Mouse (Mus musculus) liver, adult 10 weeks (tissue): ENCODE measurements around the gene Pagr1b. TPM values are rescaled to one million over a fixed set of nuclear protein-coding genes. Genes with fewer than 3 reads are reported as not detected.

ENCODE experiments used
- polyA plus RNA-seq: library from polyadenylated mRNA; stranded (reverse); fragments of 350-450 nt; fragmentation: Illumina TruSeq; extraction: RNeasy Lipid Tissue Mini Kit (QIAGEN cat#74804); gene quantifications from one replicate; pipeline ENCODE4 v1.2.3, GENCODE M21; 2014; ENCODE audit warnings: low read depth, low replicate concordance

Gene Pagr1b
- 1.3 TPM for polyA plus RNA-seq

DNA sequence TGATC is at the start of gene Pagr1b:
Gene Pagr1b (minus strand): TSS at position 4 of the 5 bp plus-strand sequence.

DNA sequence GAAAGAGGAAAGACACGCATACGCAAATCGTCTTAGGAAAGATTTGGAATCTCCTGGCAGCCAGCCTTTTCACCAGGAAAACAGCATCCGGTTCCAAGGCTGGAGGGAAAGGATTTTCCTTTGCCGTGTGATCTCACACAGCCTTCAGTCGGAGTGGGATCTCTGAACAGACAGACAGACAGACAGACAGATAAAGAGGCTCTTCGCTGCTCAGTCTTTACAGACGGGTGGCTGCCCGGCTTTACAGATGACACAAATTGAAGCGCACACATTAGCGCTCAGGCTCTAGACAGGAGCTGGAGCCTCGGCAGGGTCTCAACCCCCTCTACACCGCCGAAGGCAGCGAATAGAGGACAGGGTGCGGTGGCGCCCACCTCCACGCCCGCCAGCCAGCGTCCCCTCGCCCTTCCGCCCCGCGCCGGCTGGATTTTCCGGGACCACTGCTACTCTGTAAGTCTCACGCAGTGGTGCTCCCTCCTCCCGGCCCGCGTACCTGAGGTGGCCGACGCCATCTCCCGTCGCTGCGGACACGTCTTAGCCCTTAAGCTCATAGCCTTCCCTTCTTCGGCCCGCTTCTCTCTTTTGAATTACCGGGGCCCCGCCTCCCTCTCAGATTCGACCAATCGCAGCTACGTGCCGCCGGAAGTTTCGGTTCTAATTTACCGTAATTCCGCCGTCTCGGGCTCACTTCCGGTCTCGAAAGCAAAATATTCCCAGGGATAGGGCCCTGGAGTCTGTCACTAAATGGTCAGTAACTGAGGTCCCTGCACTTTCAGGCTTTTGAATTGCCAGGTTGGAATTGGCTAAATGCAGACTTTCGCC is 25.8 kb upstream of the Pagr1b start, which contains the start of gene Kif22:
Gene Kif22 (minus strand): TSS at position 621 of the 822 bp plus-strand sequence.

DNA sequence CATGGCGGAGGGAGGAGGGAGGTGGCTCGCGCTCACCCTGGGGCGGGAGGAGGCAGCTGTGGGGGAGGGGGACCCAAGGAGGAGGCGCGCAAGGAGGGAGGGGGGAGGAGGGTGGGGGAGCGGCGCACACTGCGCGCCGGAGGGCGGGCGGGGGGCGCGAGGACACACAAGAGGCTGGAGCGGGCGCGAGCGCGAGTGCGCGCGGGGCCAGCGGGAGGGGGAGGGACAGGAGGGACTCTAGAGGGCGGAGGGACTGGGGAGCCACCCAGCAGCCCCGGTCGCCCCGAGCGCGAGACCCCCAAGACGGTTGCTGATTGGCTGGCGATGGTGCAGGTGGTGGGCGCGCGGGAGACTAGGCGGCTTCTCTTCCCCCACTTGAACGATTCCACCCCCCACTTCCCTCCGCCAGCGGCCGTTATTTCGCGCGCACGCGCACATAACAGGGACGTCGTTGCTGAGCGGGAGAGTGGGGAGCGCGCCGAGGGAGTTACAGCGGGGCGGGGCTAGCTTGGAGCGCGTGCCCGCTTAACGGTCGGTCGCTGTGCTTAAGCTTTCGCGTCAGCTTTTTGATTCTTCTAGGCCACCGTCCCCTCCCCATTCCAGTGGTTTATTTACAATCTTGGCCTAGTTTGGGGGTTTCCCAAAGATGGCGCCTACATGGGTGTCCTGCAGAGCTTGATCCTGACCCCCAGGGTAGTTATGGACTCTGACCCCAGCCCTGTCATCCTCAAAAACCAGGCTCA is 10.9 kb upstream of the Pagr1b start, which contains the start of gene Maz:
Gene Maz (minus strand): TSS at position 54 of the 743 bp plus-strand sequence.

DNA sequence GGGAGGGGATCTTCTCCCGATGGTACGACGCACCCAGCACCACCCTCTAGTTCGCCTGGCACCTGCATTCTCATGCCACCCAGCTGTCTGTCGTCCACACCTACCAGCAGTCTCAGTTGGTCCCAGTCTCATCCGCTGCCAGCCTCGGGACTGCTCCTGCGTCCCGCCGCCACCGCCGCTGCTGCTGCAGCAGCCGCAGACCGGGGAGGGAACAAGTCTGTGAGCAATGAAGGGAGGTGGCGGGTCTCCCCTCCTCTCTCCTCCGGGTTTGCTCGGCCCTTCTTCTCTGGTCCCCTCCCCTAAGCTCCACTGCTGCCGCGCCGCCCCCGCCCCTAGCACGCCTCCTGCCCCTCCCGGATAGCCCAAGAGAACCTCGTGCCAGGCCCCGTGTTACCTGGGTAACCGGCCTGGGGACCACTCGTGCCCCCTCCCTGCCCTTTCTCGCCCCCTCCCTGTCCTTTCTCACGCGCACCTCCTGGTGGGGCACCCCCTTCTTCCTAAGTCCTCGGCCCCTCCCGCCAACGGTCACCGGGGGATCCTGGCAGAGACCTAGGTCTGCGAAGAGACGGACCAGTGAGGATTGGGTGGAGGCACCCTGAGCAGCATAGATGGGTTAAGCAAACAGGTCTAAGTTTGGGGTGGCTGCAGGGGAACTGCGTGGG is 4.7 kb upstream of the Pagr1b start, which contains the start of the genes Gm42742 and Prrt2:
Gene Gm42742 (minus strand): TSS at position 197 of the 662 bp plus-strand sequence.
Gene Prrt2 (minus strand): TSS at position 311 of the 662 bp plus-strand sequence.

DNA sequence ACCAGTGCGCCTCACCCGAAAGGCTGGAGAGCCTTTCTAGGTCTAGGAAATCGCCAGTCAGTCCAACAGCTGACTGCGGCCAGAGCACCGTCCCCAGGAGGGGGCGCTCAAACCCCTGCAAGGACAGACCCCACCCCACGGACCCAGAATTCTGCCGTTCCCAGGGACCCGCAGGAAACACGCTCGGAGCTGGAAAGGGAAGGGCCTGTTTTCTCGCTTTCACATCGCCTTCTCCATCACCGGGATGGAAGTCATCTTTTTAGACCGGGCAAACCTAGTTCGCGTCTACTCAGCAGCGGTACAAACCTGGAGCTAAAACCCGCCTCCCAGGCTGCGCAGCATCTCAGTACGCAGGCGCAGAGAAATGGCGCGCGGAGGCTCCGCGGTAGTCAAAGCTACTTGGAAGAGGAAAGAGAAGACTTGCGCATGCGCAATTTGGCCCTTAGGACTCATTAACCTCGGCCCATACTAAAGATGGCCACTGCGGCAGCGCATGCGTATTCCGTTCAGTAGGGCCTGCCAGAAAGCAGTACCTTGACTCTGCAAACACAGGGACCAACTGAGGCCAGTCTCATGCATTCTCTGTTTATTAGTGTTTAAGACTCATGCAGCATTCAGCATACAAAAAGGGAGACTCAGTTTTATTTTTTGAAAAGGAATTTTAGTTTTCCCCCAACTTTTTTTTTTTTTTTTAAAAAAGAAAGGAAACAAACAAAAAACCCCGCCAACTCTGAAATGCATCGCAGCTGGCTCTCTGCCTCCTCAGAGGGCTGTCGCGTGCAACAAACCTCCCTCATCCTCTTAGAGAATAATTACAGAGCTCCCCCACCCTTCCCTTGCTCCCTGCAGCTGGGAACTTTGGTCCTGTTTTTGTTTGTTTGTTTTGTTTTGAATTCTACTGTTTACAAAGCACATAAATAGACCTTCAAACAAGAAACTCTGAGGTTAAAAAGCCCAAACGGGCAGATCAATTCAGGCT is 976 bp upstream of the Pagr1b start, which contains the start of gene Pagr1a:
Gene Pagr1a (minus strand): TSS at position 382 of the 979 bp plus-strand sequence.

DNA sequence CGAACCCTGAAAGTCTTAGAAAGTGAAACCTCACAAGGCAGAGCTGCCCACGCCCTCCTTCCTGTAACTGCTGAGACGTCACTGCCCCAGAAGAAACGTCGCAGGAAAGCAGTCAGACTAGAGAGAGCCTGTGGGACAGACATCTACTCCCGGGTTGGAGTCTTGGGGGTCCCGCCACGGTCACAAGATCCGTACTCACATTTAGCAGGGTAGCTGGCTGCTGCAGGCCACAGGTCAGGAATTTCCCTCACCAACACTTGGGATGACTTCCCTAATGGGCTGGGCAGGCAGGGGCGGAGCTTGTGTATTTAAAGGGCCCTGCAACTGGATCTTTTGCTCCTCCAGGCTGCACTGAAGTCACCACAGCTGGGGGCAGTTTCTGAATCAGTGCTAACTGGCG is 2.0 kb downstream of the Pagr1b start, which contains the start of gene Mvp:
Gene Mvp (minus strand): TSS at position 302 of the 400 bp plus-strand sequence.

DNA sequence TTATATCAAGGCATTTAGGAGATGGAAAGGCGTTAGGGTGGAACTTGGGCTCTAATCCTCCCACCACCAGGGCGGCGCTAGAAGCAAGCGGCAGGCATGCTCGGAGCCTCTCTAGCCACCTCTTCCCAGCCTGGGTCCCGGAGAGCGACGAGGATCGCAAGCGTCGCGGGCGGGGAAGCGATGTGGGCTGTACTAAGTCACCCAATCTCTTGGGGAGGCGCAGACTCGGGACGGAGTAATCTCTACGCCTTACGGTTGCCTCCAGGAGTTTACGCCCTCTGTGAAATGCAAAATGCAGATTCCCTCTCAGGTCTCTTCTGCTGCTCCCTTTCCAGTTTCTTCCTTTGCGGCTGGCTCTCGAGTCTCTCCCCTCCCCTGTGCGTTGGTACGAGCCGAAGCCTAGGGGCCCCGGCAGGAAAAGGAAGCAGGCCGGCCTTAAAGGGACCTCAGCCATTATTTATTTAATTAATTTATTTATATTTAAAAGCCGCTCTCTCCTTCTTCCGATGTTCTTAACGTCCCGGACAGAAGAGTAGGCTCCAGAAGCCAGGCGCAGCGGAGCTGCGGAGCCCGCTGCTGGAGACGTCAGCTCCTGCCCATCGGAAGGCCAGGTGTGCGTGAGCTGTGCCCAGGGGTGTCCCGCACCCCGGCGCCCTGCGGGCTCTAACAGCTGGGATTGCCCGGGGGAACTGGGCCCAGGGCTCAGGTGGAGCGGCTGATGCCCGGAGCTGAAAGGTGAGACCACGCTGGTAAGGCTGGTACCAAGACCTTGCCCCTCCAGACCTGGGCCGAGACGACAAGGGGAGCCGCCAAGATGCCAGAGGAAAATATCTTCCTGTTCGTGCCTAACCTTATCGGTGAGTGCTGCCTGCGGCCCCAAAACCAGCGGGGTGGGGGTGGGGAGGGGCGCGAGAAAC is 40.1 kb downstream of the Pagr1b start, which contains the start of gene Cdiptos:
Gene Cdiptos (minus strand): TSS at position 149 of the 917 bp plus-strand sequence.

DNA sequence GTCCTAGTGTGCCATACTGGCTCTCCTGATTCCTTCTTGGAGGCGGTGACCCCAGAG is 40.6 kb downstream of the Pagr1b start, which contains the start of gene Cdipt:
Gene Cdipt (plus strand): TSS at position 22 of the 57 bp plus-strand sequence.

Other genes with a start within 250 kb of the Pagr1b start
- 10.0 TPM for gene Ypel3, start 239.5 kb downstream of the Pagr1b start, polyA plus RNA-seq
- gene Tbx6, start 235.0 kb downstream of the Pagr1b start, polyA plus RNA-seq: not detected
- 19.8 TPM for gene Ppp4c, start 224.0 kb downstream of the Pagr1b start, polyA plus RNA-seq
- gene Fam57b, start 218.8 kb downstream of the Pagr1b start, polyA plus RNA-seq: not detected
- not detected for gene 4930451I11Rik, start 184.8 kb downstream of the Pagr1b start, polyA plus RNA-seq
- not detected for gene Doc2a, start 169.1 kb downstream of the Pagr1b start, polyA plus RNA-seq
- 3.6 TPM for gene Hirip3, start 154.5 kb downstream of the Pagr1b start, polyA plus RNA-seq
- 4.8 TPM for gene Ino80e, start 154.1 kb downstream of the Pagr1b start, polyA plus RNA-seq
- gene Taok2, start 131.8 kb downstream of the Pagr1b start, polyA plus RNA-seq: 3.4 TPM
- gene Tmem219, start 93.6 kb downstream of the Pagr1b start, polyA plus RNA-seq: 16.3 TPM
- 1.7 TPM for gene Kctd13, start 87.6 kb downstream of the Pagr1b start, polyA plus RNA-seq
- gene Asphd1, start 66.9 kb downstream of the Pagr1b start, polyA plus RNA-seq: not detected
- not detected for gene Sez6l2, start 65.9 kb downstream of the Pagr1b start, polyA plus RNA-seq
- 7.8 TPM for gene Cdipt, start 40.6 kb downstream of the Pagr1b start, polyA plus RNA-seq
- gene Cdiptos, start 40.4 kb downstream of the Pagr1b start, polyA plus RNA-seq: not detected
- 0.53 TPM for gene Mvp, start 1.9 kb downstream of the Pagr1b start, polyA plus RNA-seq
- not detected for gene Pagr1a, start 868 bp upstream of the Pagr1b start, polyA plus RNA-seq
- gene Gm42742, start 4.6 kb upstream of the Pagr1b start, polyA plus RNA-seq: 0.53 TPM
- gene Prrt2, start 4.7 kb upstream of the Pagr1b start, polyA plus RNA-seq: not detected
- gene Maz, start 10.6 kb upstream of the Pagr1b start, polyA plus RNA-seq: 12.5 TPM
- not detected for gene Kif22, start 26.0 kb upstream of the Pagr1b start, polyA plus RNA-seq
- not detected for gene Zg16, start 70.8 kb upstream of the Pagr1b start, polyA plus RNA-seq
- 0.45 TPM for gene AI467606, start 74.9 kb upstream of the Pagr1b start, polyA plus RNA-seq
- 50.0 TPM for gene Qprt, start 105.7 kb upstream of the Pagr1b start, polyA plus RNA-seq
- 0.13 TPM for gene Spn, start 121.3 kb upstream of the Pagr1b start, polyA plus RNA-seq
- gene Cd2bp2, start 179.6 kb upstream of the Pagr1b start, polyA plus RNA-seq: 7.0 TPM
- 2.4 TPM for gene Tbc1d10b, start 192.0 kb upstream of the Pagr1b start, polyA plus RNA-seq
- gene Mylpf, start 192.4 kb upstream of the Pagr1b start, polyA plus RNA-seq: not detected
- 0.50 TPM for gene Zfp553, start 216.6 kb upstream of the Pagr1b start, polyA plus RNA-seq
- not detected for gene Sept1, start 216.6 kb upstream of the Pagr1b start, polyA plus RNA-seq
- not detected for gene Zfp771, start 227.8 kb upstream of the Pagr1b start, polyA plus RNA-seq
- gene Dctpp1, start 244.2 kb upstream of the Pagr1b start, polyA plus RNA-seq: 2.3 TPM